Mouse (Mus musculus) neural tube, embryonic 13.5 days (tissue): ENCODE data around the gene Flcn. TPM values are rescaled to one million over a fixed set of nuclear protein-coding genes. Genes with fewer than 3 reads are reported as not detected.
A peak's percentile ranks its signal among the peaks of the same experiment; 100 is the strongest.

Experiments used
- ATAC-seq: fragments of 200-750 bp; cut with Nextera tagmentation; 2 replicates; pipeline ENCODE4 v1.8.0; 2017; ENCODE audit warnings: low read depth, mild to moderate bottlenecking, moderate TSS enrichment, moderate library complexity
- H3K27ac ChIP-seq: fragments of 300-500 bp; sonication (generic); replicated peaks from 2 replicates; pipeline ENCODE4 v1.5.1; 2015; ENCODE audit warnings: moderate library complexity, mild to moderate bottlenecking, inconsistent platforms
- H3K27me3 ChIP-seq: fragments of 300-500 bp; sonication (generic); 2 replicates; pipeline ENCODE4 v1.6.1; 2015; ENCODE audit warnings: mild to moderate bottlenecking, inconsistent platforms
- H3K36me3 ChIP-seq: fragments of 300-500 bp; sonication (generic); 2 replicates; pipeline ENCODE4 v1.6.1; 2015; ENCODE audit warnings: mild to moderate bottlenecking, inconsistent platforms
- H3K4me1 ChIP-seq: fragments of 300-500 bp; sonication (generic); replicated peaks from 2 replicates; pipeline ENCODE4 v1.6.1; 2015; ENCODE audit warnings: inconsistent platforms
- H3K4me2 ChIP-seq: fragments of 300-500 bp; sonication (generic); 2 replicates; pipeline ENCODE4 v1.6.1; 2015; ENCODE audit warnings: inconsistent platforms, mild to moderate bottlenecking, moderate library complexity
- H3K4me3 ChIP-seq: fragments of 300-500 bp; sonication (generic); 2 replicates; pipeline ENCODE4 v1.5.1; 2015; ENCODE audit warnings: mild to moderate bottlenecking, inconsistent platforms
- H3K9ac ChIP-seq: fragments of 300-500 bp; sonication (generic); 2 replicates; pipeline ENCODE4 v1.6.1; 2015; ENCODE audit warnings: moderate library complexity, mild to moderate bottlenecking, inconsistent platforms
- H3K9me3 ChIP-seq: fragments of 300-500 bp; sonication (generic); 2 replicates; pipeline ENCODE4 v1.6.1; 2016; ENCODE audit warnings: inconsistent platforms
- WGBS: fragments of 180-500 bp; shearing (Covaris S2); methylation state at CpG from one replicate; pipeline ENCODE4 v1.1.7; 2015; 5-methylcytosine and 5-hydroxymethylcytosine counted together
- polyA plus RNA-seq: library from polyadenylated mRNA; unstranded; fragments of >200 nt; fragmentation: Nextera tagmentation; extraction: Ambion mirVana; gene quantifications from 2 replicates; pipeline ENCODE4 v1.2.1, GENCODE M21; 2015

The Flcn gene
- polyA plus RNA-seq, 1 experiment from 2014 or later: 35.0 TPM

GRCm38 (mm10) chr11:59758191-59758985, 51.4 kb downstream of the Flcn start:
- Histone ChIP-seq H3K4me3 (no peak overlapping the region), H3K4me2 (no peak overlapping the region), H3K36me3 (peaks cover 98% of the 10 kb centered on the region), H3K27ac (peak overlapping the region; percentile 20; the same call in 1 of the 2 replicates), H3K4me1 (0 out of 2 replicates have a peak, but pooled peaks cover 15% of the 10 kb centered on the region), H3K9ac (no peak overlapping the region), H3K9me3 (no peaks in the 10 kb centered on the region), H3K27me3 (no peaks in the 10 kb centered on the region)
- 91% methylated on average over 9 of the region's 9 CpGs for WGBS
- ATAC-seq: no peak

- no peak overlapping the region for H3K4me3 ChIP-seq
- H3K27me3 ChIP-seq: no peaks in the 10 kb centered on the region
- no peak overlapping the region for H3K4me2 ChIP-seq
- 0 out of 2 replicates have a peak, but pooled peaks cover 15% of the 10 kb centered on the region for H3K4me1 ChIP-seq
- H3K36me3 ChIP-seq: peaks cover 99% of the 10 kb centered on the region
- no peaks in the 10 kb centered on the region for H3K9me3 ChIP-seq
- no peak overlapping the region for H3K27ac ChIP-seq
- WGBS: 57% methylated on average over 4 of the region's 4 CpGs
- no peak for ATAC-seq
- no peak overlapping the region for H3K9ac ChIP-seq
These were observed 53.5 kb downstream of the Flcn start for GRCm38 (mm10) chr11:59756351-59756750.

- H3K27ac ChIP-seq: no peak overlapping the region
- WGBS: 94% methylated on average over 6 of the region's 6 CpGs
- H3K36me3 ChIP-seq: peaks cover 98% of the 10 kb centered on the region
- no peak overlapping the region for H3K4me2 ChIP-seq
- ATAC-seq: no peak
- H3K4me1 ChIP-seq: 0 out of 2 replicates have a peak, but pooled peaks cover 10% of the 10 kb centered on the region
- no peak overlapping the region for H3K4me3 ChIP-seq
- no peaks in the 10 kb centered on the region for H3K27me3 ChIP-seq
- H3K9me3 ChIP-seq: no peaks in the 10 kb centered on the region
- H3K9ac ChIP-seq: no peak overlapping the region
These were observed 55.3 kb downstream of the Flcn start for GRCm38 (mm10) chr11:59754504-59754903.

GRCm38 (mm10) chr11:59749050-59749449, 60.8 kb downstream of the Flcn start:
- ATAC-seq: no peak
- H3K9ac ChIP-seq: no peak overlapping the region
- H3K27me3 ChIP-seq: no peaks in the 10 kb centered on the region
- H3K27ac ChIP-seq: no peak overlapping the region
- no peaks in the 10 kb centered on the region for H3K4me1 ChIP-seq
- H3K36me3 ChIP-seq: peaks cover 80% of the 10 kb centered on the region
- H3K4me3 ChIP-seq: no peak overlapping the region
- 91% methylated on average over 3 of the region's 3 CpGs for WGBS
- H3K4me2 ChIP-seq: no peak overlapping the region
- H3K9me3 ChIP-seq: no peaks in the 10 kb centered on the region

GRCm38 (mm10) chr11:59746614-59747013, 63.2 kb downstream of the Flcn start:
- Histone ChIP-seq H3K4me1 (no peaks in the 10 kb centered on the region), H3K4me3 (no peak overlapping the region), H3K9ac (no peak overlapping the region), H3K27me3 (no peaks in the 10 kb centered on the region), H3K27ac (no peak overlapping the region), H3K4me2 (no peak overlapping the region), H3K9me3 (no peaks in the 10 kb centered on the region), H3K36me3 (peaks cover 80% of the 10 kb centered on the region)
- 91% methylated on average over 2 of the region's 2 CpGs for WGBS
- ATAC-seq: no peak

GRCm38 (mm10) chr11:59745851-59746250, 64.0 kb downstream of the Flcn start:
- Histone ChIP-seq H3K4me1 (no peaks in the 10 kb centered on the region), H3K27ac (no peak overlapping the region), H3K9ac (no peak overlapping the region), H3K9me3 (no peaks in the 10 kb centered on the region), H3K4me2 (no peak overlapping the region), H3K4me3 (no peak overlapping the region), H3K36me3 (peaks cover 80% of the 10 kb centered on the region), H3K27me3 (no peaks in the 10 kb centered on the region)
- no peak for ATAC-seq
- WGBS: 95% methylated on average over 5 of the region's 5 CpGs

- no peak for ATAC-seq
- H3K9me3 ChIP-seq: no peaks in the 10 kb centered on the region
- H3K27ac ChIP-seq: no peak overlapping the region
- WGBS: 97% methylated on average over 4 of the region's 4 CpGs
- no peak overlapping the region for H3K4me2 ChIP-seq
- H3K4me1 ChIP-seq: no peaks in the 10 kb centered on the region
- no peak overlapping the region for H3K4me3 ChIP-seq
- no peak overlapping the region for H3K9ac ChIP-seq
- H3K36me3 ChIP-seq: peaks cover 81% of the 10 kb centered on the region
- H3K27me3 ChIP-seq: no peaks in the 10 kb centered on the region
These were observed 65.4 kb downstream of the Flcn start for GRCm38 (mm10) chr11:59744374-59744773.

- H3K4me2 ChIP-seq: no peak overlapping the region
- no peaks in the 10 kb centered on the region for H3K9me3 ChIP-seq
- WGBS: 100% methylated on average over 1 of the region's 1 CpGs
- H3K36me3 ChIP-seq: peaks cover 81% of the 10 kb centered on the region
- no peaks in the 10 kb centered on the region for H3K4me1 ChIP-seq
- H3K4me3 ChIP-seq: no peak overlapping the region
- H3K9ac ChIP-seq: no peak overlapping the region
- no peak for ATAC-seq
- no peaks in the 10 kb centered on the region for H3K27me3 ChIP-seq
- H3K27ac ChIP-seq: no peak overlapping the region
These were observed 66.1 kb downstream of the Flcn start for GRCm38 (mm10) chr11:59743712-59744111.

GRCm38 (mm10) chr11:59743307-59743706, 66.5 kb downstream of the Flcn start:
- Histone ChIP-seq H3K4me2 (no peak overlapping the region), H3K4me1 (no peaks in the 10 kb centered on the region), H3K4me3 (no peak overlapping the region), H3K27ac (no peak overlapping the region), H3K9ac (no peak overlapping the region), H3K27me3 (no peaks in the 10 kb centered on the region), H3K9me3 (no peaks in the 10 kb centered on the region), H3K36me3 (peaks cover 81% of the 10 kb centered on the region)
- no peak for ATAC-seq
- 95% methylated on average over 2 of the region's 2 CpGs for WGBS

- H3K27ac ChIP-seq: no peak overlapping the region
- no peak for ATAC-seq
- no peaks in the 10 kb centered on the region for H3K4me1 ChIP-seq
- H3K36me3 ChIP-seq: peaks cover 90% of the 10 kb centered on the region
- no peak overlapping the region for H3K4me3 ChIP-seq
- no peaks in the 10 kb centered on the region for H3K9me3 ChIP-seq
- H3K9ac ChIP-seq: no peak overlapping the region
- no peaks in the 10 kb centered on the region for H3K27me3 ChIP-seq
- 98% methylated on average over 5 of the region's 5 CpGs for WGBS
- H3K4me2 ChIP-seq: no peak overlapping the region
These were observed 67.9 kb downstream of the Flcn start for GRCm38 (mm10) chr11:59741915-59742314.
